Mouse (Mus musculus) limb, embryonic 14.5 days (tissue): ENCODE results near the gene Zglp1. TPM values are rescaled to one million over a fixed set of nuclear protein-coding genes. Genes with fewer than 3 reads are reported as not detected.

Source experiments
- ATAC-seq: fragments of 200-750 bp; cut with Nextera tagmentation; 2 replicates; pipeline ENCODE4 v1.8.0; 2017; ENCODE audit warnings: low read depth, moderate number of reproducible peaks, moderate TSS enrichment; ENCODE audit not compliant: low FRiP score
- DNase-seq: peaks from one replicate; pipeline ENCODE4 v3.0.0-alpha.2; 2015; ENCODE audit warnings: low spot score
- H3K27ac ChIP-seq: fragments of 300-500 bp; sonication (generic); replicated peaks from 2 replicates; pipeline ENCODE4 v1.5.1; 2014; ENCODE audit warnings: low read depth, mild to moderate bottlenecking, low read length, moderate library complexity, mixed read lengths
- H3K27me3 ChIP-seq: fragments of 300-500 bp; sonication (generic); 2 replicates; pipeline ENCODE4 v1.6.1; 2014; ENCODE audit warnings: low read length, mixed read lengths; ENCODE audit not compliant: control insufficient read depth, insufficient read depth
- H3K36me3 ChIP-seq: fragments of 300-500 bp; sonication (generic); 2 replicates; pipeline ENCODE4 v1.6.1; 2014; ENCODE audit warnings: mild to moderate bottlenecking, low read length, moderate library complexity, mixed read lengths; ENCODE audit not compliant: control insufficient read depth, insufficient read depth
- H3K4me1 ChIP-seq: fragments of 300-500 bp; sonication (generic); 2 replicates; pipeline ENCODE4 v1.6.1; 2014; ENCODE audit warnings: antibody characterized with exemption, low read length, mixed read lengths; ENCODE audit not compliant: control insufficient read depth, insufficient read depth
- H3K4me2 ChIP-seq: fragments of 300-500 bp; sonication (generic); replicated peaks from 2 replicates; pipeline ENCODE4 v1.6.1; 2014; ENCODE audit warnings: low read depth, mild to moderate bottlenecking, low read length, moderate library complexity; ENCODE audit not compliant: severe bottlenecking
- H3K4me3 ChIP-seq: fragments of 300-500 bp; sonication (generic); replicated peaks from 2 replicates; pipeline ENCODE4 v1.5.1; 2014; ENCODE audit warnings: low read length
- H3K9ac ChIP-seq: fragments of 300-500 bp; sonication (generic); 2 replicates; pipeline ENCODE4 v1.6.1; 2014; ENCODE audit warnings: mild to moderate bottlenecking, low read depth, low read length, moderate library complexity; ENCODE audit not compliant: severe bottlenecking
- H3K9me3 ChIP-seq: fragments of 300-500 bp; sonication (generic); 2 replicates; pipeline ENCODE4 v1.6.1; 2016; ENCODE audit warnings: low read length; ENCODE audit not compliant: control insufficient read depth
- POLR2A ChIP-seq: fragments of 200-500 bp; IDR thresholded peaks from 2 replicates; pipeline ENCODE4 v1.8.0; 2012; ENCODE audit warnings: inconsistent platforms, mild to moderate bottlenecking, moderate library complexity, borderline replicate concordance; ENCODE audit not compliant: insufficient read depth, insufficient read length; ENCODE audit errors: extremely low read depth
- WGBS: fragments of 180-500 bp; shearing (Covaris S2); extraction: QIAGEN DNeasy Blood & Tissue Kit; methylation state at CpG from one replicate; pipeline ENCODE4 v1.1.7; 2014; 5-methylcytosine and 5-hydroxymethylcytosine counted together
- polyA plus RNA-seq, 2 experiments: library from polyadenylated mRNA; depleted of rRNA in 1 of 2; stranded (reverse) in 1 of 2; unstranded in 1 of 2; fragments of >200 nt; fragmentation: Nextera tagmentation in 1 of 2; extraction: Ambion mirVana in 1 of 2; gene quantifications; 2 replicates each; pipeline versions ENCODE4 v1.2.1 to v1.2.3; 2012 to 2014

Gene Zglp1
- polyA plus RNA-seq, 2 experiments = 1.4 TPM; not detected in 1

DNA sequence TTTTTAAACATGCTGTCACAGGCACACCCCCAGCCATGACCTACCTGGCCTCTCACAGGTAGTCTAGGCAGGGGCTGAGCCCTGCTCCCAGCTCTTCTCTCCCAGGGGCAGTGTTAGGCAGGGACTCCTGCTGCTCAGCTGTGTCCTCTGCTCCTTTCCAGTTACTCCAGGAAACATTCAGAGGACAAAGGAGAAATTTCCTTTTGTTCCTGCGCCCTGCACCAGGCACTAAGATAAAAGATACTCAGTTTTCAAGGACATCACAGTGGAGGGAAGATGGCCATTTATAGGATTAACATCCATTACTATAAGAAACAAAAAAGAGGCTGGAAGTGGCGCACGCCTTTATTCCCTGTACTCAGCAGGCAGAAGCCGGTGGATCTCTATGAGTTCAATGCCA, 29.1 kb upstream of the Zglp1 start:
- ATAC-seq (no peak), DNase-seq (no peak)
- 94% methylated on average over 4 of the region's 4 CpGs for WGBS
- no peaks in the 10 kb centered on the region for H3K36me3 ChIP-seq
- H3K4me1 ChIP-seq = peaks cover under 1% of the 10 kb centered on the region; the same call in 1 of the 2 replicates
- no peak overlapping the region for H3K4me2 ChIP-seq
- no peak overlapping the region for H3K27ac ChIP-seq
- no peaks in the 10 kb centered on the region for H3K27me3 ChIP-seq
- H3K9me3 ChIP-seq = no peaks in the 10 kb centered on the region
- no peak overlapping the region for H3K4me3 ChIP-seq
- H3K9ac ChIP-seq = no peak overlapping the region
- no peak for TF ChIP-seq POLR2A

GRCm38 (mm10) chr9:21093423-21093822, 26.5 kb upstream of the Zglp1 start:
- H3K9ac ChIP-seq = no peak overlapping the region
- H3K27ac ChIP-seq = no peak overlapping the region
- H3K4me2 ChIP-seq = no peak overlapping the region
- ATAC-seq (no peak), DNase-seq (no peak)
- H3K27me3 ChIP-seq = no peaks in the 10 kb centered on the region
- TF ChIP-seq POLR2A = no peak
- no peaks in the 10 kb centered on the region for H3K9me3 ChIP-seq
- H3K4me1 ChIP-seq = peaks cover 5% of the 10 kb centered on the region; the same call in 1 of the 2 replicates
- no peak overlapping the region for H3K4me3 ChIP-seq
- H3K36me3 ChIP-seq = peaks cover 19% of the 10 kb centered on the region
- WGBS = 93% methylated on average over 9 of the region's 9 CpGs

DNA sequence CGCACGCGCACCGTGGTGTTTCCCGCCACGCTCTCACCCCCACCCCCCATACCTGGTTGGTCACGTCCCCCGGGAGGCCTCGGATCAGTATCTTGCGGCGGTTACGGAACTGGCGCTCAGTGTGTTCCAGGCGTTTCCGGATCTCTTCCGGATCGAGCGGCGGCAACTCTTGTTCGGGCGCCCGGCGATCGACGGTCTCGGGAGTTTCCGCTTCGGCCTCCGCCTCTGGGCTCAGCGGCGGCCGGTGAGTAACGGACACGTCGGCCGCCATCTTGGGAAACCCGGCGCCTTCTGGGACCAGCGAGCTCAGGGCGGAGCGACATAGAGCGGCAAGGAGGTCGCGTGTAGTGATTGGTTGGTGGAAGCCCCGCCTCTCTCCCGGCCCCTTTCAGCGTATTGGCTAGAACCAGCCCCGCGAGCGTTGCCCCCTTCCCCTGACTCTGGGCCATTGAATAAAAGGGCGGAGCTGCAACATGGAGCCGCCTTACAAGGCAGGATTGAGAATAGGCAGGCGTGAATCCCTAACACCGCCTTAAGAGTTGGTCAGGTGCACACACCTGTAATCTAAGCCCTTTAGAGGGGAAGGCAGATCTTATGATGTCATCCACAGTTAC, 24.9 kb upstream of the Zglp1 start, which contains the start of the genes Gm38431 and Raver1:
Gene Gm38431 (minus strand): TSS at position 291 of the 614 bp plus-strand sequence.
Gene Raver1 (minus strand): TSS at position 302 of the 614 bp plus-strand sequence.
- TF ChIP-seq POLR2A = peak; percentile 97; the same call in 1 of the 2 replicates
- H3K9ac ChIP-seq = peak within 1 kb of the TSS; percentile 86
- ATAC-seq (peak; percentile 100), DNase-seq (peak; percentile 100)
- peak within 1 kb of the TSS; percentile 82 for H3K4me2 ChIP-seq
- H3K4me1 ChIP-seq = peaks cover 5% of the 10 kb centered on the region; the same call in 1 of the 2 replicates
- no peaks in the 10 kb centered on the region for H3K27me3 ChIP-seq
- H3K27ac ChIP-seq = peak within 1 kb of the TSS; percentile 89
- H3K36me3 ChIP-seq = peaks cover 36% of the 10 kb centered on the region
- H3K4me3 ChIP-seq = peak within 1 kb of the TSS; percentile 76
- H3K9me3 ChIP-seq = no peaks in the 10 kb centered on the region
- under 1% methylated on average over 51 of the region's 54 CpGs for WGBS

DNA sequence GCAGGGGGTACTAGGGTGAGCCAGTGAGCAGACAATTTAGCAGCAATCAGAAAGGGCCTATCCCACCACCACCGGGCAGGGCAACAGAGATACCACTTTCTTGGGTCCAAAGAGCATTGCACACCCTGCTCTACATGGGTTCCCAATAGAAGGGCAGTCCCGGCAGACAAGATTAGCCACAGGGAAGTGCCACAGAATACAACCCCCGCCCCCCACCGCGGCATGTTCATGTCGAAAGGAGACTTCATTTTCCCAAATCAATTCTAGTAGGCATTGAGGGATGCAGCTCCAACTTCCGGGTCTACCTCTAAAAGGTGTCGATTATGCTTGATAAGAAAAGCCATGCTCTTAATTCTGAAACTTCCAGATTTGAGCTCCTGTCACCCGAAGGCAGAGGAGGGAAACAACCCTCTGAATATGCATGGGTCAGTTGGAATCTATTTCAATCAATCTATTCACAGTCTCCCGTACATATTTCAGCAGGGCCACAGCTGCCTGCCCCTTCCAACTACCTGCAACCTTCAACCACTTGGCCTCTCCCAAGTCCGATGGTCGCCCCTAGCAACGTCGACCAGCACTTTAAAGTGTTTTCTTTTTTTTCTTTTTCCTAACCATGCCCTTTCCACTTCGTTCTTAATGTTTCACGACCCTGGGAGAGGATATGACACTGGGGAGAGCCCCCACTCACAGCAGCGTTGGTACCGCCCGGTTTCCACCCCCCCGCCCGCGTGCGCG, 24.2 kb upstream of the Zglp1 start:
- no peak for TF ChIP-seq POLR2A

GRCm38 (mm10) chr9:21090537-21090936, 23.6 kb upstream of the Zglp1 start:
- Histone ChIP-seq H3K27me3 (no peaks in the 10 kb centered on the region), H3K4me3 (peak overlapping the region; percentile 76), H3K36me3 (peaks cover 48% of the 10 kb centered on the region), H3K27ac (no peak overlapping the region), H3K4me1 (peaks cover 5% of the 10 kb centered on the region; the same call in 1 of the 2 replicates), H3K4me2 (peak overlapping the region; percentile 82), H3K9ac (peak overlapping the region; percentile 86), H3K9me3 (no peaks in the 10 kb centered on the region)
- no peak for TF ChIP-seq POLR2A
- 83% methylated on average over 1 of the region's 1 CpGs for WGBS
- DNase-seq = no peak
- ATAC-seq = no peak

More for the DNA sequence above, 24.2 kb upstream of the Zglp1 start:
- Histone ChIP-seq H3K4me1 (peaks cover 5% of the 10 kb centered on the region; the same call in 1 of the 2 replicates), H3K9ac (peak overlapping the region; percentile 86), H3K36me3 (peaks cover 42% of the 10 kb centered on the region), H3K9me3 (no peaks in the 10 kb centered on the region), H3K27ac (peak overlapping the region; percentile 89), H3K4me3 (peak overlapping the region; percentile 76), H3K27me3 (no peaks in the 10 kb centered on the region), H3K4me2 (peak overlapping the region; percentile 82)
- 3% methylated on average over 24 of the region's 24 CpGs for WGBS
- ATAC-seq (no peak; the same call in 1 of the 2 replicates), DNase-seq (no peak)
